Mouse (Mus musculus): ENCODE data around the gene Pcsk2. TPM values are rescaled to one million over a fixed set of nuclear protein-coding genes. Genes with fewer than 3 reads are reported as not detected.

The Pcsk2 gene
- polyA plus RNA-seq, 1 experiment from 2014 or later, result 34.2 TPM

DNA sequence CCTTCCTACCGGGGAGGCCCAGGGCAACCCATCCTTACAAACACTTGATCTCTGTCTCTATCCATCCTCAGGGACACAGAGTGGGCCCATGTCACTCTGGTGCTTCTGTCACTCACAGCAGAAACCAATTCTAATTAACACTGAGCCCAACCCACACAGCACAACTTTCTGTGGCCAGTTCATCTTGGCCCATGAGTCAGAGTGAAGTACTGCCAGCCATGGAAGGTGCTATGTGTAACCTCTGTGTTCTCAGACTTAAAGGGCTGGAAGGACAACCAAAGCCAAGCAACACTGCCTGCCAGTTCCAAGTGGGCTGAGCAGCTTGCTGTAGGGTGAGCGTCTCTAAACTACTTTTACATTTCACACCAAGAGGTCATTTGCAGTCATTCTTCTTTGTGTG lies 313.2 kb downstream of the Pcsk2 start:
- 94% methylated on average over 2 of the region's 2 CpGs for WGBS
- Histone ChIP-seq H3K4me2 (ENCODE audit: low read length) (no peak overlapping the region), H3K36me3 (ENCODE audit: control insufficient read depth, insufficient read depth, low read length) (no peaks in the 10 kb centered on the region), H3K4me3 (replicated peaks; ENCODE audit: low read depth, low read length) (no peak overlapping the region), H3K9me3 (ENCODE audit: control insufficient read depth, low read length) (no peaks in the 10 kb centered on the region), H3K27ac (replicated peaks; ENCODE audit: low read depth, low read length) (no peak overlapping the region), H3K9ac (replicated peaks; ENCODE audit: low read length) (no peak overlapping the region), H3K4me1 (ENCODE audit: control insufficient read depth, insufficient read depth, low read length) (peaks cover 5% of the 10 kb centered on the region; the same call in 1 of the 2 replicates), H3K27me3 (ENCODE audit: control insufficient read depth, insufficient read depth, low read length) (no peaks in the 10 kb centered on the region; the same call in 1 of the 2 replicates)
- no peak for DNase-seq
- no peak for ATAC-seq (ENCODE audit: low FRiP score, low TSS enrichment)

DNA sequence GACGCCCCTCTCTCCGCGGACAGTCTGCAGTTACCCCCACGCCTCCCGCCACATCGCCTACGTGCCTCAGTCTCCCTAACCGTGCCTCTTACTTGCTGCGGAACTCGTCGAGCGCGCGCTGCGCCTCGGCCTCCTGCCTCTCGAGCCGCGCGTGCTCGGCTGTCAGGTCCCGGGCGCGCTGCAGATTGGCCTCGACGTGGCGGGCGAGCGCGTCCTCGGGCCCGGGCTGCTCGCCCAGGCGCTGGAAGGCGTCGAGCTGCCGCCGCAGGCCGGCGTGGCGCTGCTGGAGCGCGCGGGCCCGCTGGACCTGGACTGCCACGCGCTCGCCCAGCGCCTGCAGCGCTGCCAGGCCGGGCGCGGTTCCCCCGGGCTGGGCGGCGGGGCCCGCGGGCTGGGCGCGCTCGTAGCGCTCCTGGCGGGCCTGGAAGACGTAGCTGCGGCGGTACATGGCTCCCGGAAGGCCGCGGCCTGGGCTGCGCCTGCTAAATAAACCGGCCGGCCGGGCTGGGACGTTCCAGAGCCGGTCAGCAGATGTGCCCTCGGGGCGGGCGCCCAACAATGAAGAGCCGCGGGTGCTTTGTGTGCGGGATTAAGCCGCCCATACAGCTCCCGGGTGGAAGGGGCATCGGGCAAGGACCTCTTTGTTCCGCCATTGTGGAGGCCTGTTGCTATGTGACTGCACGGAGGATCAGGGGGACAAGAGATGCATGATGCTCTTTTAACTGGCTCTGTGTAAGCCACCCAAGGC lies 316.7 kb downstream of the Pcsk2 start, which contains the start of gene Bfsp1:
TSS of gene Bfsp1 (minus strand) at position 690 of the 748 bp plus-strand sequence.
- H3K27ac ChIP-seq (replicated peaks; ENCODE audit: low read depth, low read length), result peak within 1 kb of the TSS; percentile 70
- peak within 1 kb of the TSS; percentile 42 for H3K4me3 ChIP-seq (replicated peaks; ENCODE audit: low read depth, low read length)
- peak within 1 kb of the TSS; percentile 70 for H3K9ac ChIP-seq (replicated peaks; ENCODE audit: low read length)
- ATAC-seq (ENCODE audit: low FRiP score, low TSS enrichment) (peak; percentile 87), DNase-seq (peak; percentile 86)
- H3K4me1 ChIP-seq (ENCODE audit: control insufficient read depth, insufficient read depth, low read length), result peaks cover 5% of the 10 kb centered on the region; the same call in 1 of the 2 replicates
- WGBS, result 1% methylated on average over 86 of the region's 86 CpGs
- peak within 1 kb of the TSS; percentile 69 for H3K4me2 ChIP-seq (ENCODE audit: low read length)
- H3K9me3 ChIP-seq (ENCODE audit: control insufficient read depth, low read length), result no peaks in the 10 kb centered on the region
- no peaks in the 10 kb centered on the region; the same call in 1 of the 2 replicates for H3K27me3 ChIP-seq (ENCODE audit: control insufficient read depth, insufficient read depth, low read length)
- no peaks in the 10 kb centered on the region for H3K36me3 ChIP-seq (ENCODE audit: control insufficient read depth, insufficient read depth, low read length)

DNA sequence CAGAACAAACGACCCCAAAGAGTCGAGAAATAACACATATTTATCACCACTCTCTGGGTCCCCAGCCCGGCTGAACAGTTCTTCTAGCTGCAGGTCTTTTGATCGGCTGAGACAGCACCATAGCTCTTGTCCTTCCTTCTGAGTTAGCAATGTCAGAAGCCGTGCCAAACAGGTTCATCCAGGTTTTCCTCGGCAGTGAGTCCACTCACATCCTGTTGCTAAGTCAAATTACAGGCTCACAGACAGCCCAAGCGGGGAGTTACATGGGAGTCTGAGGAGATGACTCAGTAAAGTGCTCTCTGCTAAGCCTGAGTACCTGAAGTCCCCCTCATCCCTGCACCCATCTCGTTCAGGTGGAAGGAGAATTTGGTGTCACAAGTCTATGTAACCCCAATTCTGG lies 318.6 kb downstream of the Pcsk2 start:
- whole genome bisulfite sequencing, result 78% methylated on average over 8 of the region's 8 CpGs
- Histone ChIP-seq H3K27me3 (ENCODE audit: control insufficient read depth, insufficient read depth, low read length) (no peaks in the 10 kb centered on the region; the same call in 1 of the 2 replicates), H3K9me3 (ENCODE audit: control insufficient read depth, low read length) (no peaks in the 10 kb centered on the region), H3K4me3 (replicated peaks; ENCODE audit: low read depth, low read length) (no peak overlapping the region), H3K4me2 (ENCODE audit: low read length) (no peak overlapping the region), H3K9ac (replicated peaks; ENCODE audit: low read length) (no peak overlapping the region), H3K36me3 (ENCODE audit: control insufficient read depth, insufficient read depth, low read length) (no peaks in the 10 kb centered on the region), H3K27ac (replicated peaks; ENCODE audit: low read depth, low read length) (no peak overlapping the region), H3K4me1 (ENCODE audit: control insufficient read depth, insufficient read depth, low read length) (peaks cover 5% of the 10 kb centered on the region; the same call in 1 of the 2 replicates)
- ATAC-seq (ENCODE audit: low FRiP score, low TSS enrichment), result no peak
- DNase-seq, result no peak
